Mouse (Mus musculus): ENCODE data around the gene Ncoa3. TPM values are rescaled to one million over a fixed set of nuclear protein-coding genes. Genes with fewer than 3 reads are reported as not detected.

Ncoa3 gene
- polyA plus RNA-seq, 1 experiment: 25.2 TPM

DNA sequence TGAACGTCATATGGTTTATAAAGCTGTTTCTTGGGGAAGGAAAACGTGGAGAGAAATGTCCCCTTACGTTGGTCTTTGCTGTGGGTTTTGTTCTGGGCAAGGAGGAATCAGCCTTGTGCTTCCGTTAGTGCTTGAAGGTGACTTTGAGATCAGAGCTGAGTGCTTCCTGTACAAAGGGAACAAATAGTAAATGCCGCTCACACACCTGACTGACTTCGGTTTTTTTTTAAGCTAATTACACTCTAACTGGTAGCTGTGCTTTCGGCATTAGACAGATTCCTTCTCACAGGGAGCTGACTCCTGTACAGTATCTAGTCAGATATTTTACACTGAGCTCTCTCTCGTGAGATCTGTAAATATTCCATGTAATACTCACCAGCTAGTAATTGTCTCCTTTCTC lies 29.9 kb downstream of the Ncoa3 start:
- Histone ChIP-seq H3K4me3 (replicated peaks; ENCODE audit: control insufficient read depth, low read depth, low read length) (no peak overlapping the region), H3K4me1 (ENCODE audit: control insufficient read depth, insufficient read depth, low read length) (peaks cover 3% of the 10 kb centered on the region; the same call in 1 of the 2 replicates), H3K27ac (ENCODE audit: control insufficient read depth, insufficient read depth, low read depth, low read length, poor library complexity) (no peak overlapping the region)
- TF ChIP-seq CTCF (IDR thresholded peaks at IDR 0.05; ENCODE audit: control insufficient read depth, insufficient read depth, low read length): no peak
- WGBS: 19% methylated on average over 8 of the region's 8 CpGs

DNA sequence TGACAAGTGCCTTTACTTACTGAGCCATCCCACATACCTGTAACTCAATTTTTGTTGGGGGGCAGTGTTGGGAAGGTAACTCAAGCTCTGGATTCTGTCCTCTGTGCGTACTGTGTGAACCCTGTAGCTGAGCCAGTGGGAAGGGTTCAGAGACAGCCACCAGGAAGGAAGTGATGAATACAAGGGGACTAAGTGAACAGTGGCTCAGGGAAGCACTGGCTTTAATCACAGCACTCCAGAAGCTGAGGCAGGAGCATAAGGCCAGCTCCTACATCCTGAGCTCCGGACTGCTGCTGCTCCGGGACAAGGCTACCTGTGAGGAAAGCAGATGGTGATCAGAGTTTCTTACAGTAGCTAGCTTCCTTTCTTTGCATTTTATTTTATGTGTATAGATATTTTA lies 31.6 kb downstream of the Ncoa3 start:
- Histone ChIP-seq H3K4me1 (ENCODE audit: control insufficient read depth, insufficient read depth, low read length) (peaks cover 3% of the 10 kb centered on the region; the same call in 1 of the 2 replicates), H3K27ac (ENCODE audit: control insufficient read depth, insufficient read depth, low read depth, low read length, poor library complexity) (no peak overlapping the region), H3K4me3 (replicated peaks; ENCODE audit: control insufficient read depth, low read depth, low read length) (no peak overlapping the region)
- 68% methylated on average over 3 of the region's 3 CpGs for WGBS
- no peak for TF ChIP-seq POLR2A (IDR thresholded peaks at IDR 0.05; ENCODE audit: borderline replicate concordance, control insufficient read depth, low read depth, low read length)
- TF ChIP-seq CTCF (IDR thresholded peaks at IDR 0.05; ENCODE audit: control insufficient read depth, insufficient read depth, low read length): no peak

DNA sequence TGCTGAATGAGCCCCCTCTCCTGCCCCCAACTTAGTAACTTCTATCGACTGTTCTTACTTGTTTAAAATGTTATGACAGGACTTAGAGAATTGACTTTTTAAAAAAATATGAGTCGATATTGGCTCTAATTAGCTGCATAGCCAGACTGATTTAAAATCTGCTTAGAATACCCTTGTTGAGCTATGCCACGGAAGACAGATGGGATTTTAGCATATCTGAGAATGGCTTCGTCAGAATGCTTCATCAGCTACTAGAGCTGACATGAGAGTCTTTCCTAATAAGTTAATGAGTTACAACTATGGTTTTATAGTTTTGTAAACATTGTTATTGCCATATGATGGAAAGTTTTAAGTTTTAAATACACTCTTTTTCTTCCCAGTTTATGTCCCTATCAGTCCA lies 32.2 kb downstream of the Ncoa3 start:
- TF ChIP-seq CTCF (IDR thresholded peaks at IDR 0.05; ENCODE audit: control insufficient read depth, insufficient read depth, low read length) (no peak), POLR2A (IDR thresholded peaks at IDR 0.05; ENCODE audit: borderline replicate concordance, control insufficient read depth, low read depth, low read length) (no peak)
- Histone ChIP-seq H3K27ac (ENCODE audit: control insufficient read depth, insufficient read depth, low read depth, low read length, poor library complexity) (no peak overlapping the region), H3K4me1 (ENCODE audit: control insufficient read depth, insufficient read depth, low read length) (peaks cover 3% of the 10 kb centered on the region; the same call in 1 of the 2 replicates), H3K4me3 (replicated peaks; ENCODE audit: control insufficient read depth, low read depth, low read length) (no peak overlapping the region)
- WGBS: 82% methylated on average over 4 of the region's 4 CpGs

DNA sequence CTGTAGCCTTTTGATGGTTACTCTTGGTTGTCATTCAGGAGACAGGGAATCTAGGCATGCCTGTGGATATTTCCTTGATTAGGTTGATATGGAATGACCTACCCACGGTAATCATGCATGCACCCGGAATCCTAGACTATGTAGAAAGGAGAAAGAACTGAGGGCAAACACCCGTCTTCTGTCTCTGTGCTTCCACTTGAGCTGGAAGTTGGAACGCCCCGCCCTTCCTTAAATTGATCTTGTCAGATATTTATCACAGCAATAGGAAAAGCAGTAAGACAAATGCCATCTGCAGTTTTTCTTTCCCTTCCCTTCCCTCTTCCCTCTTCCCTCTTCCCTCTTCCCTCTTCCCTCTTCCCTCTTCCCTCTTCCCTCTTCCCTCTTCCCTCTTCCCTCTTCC lies 33.5 kb downstream of the Ncoa3 start:
- Histone ChIP-seq H3K4me1 (ENCODE audit: control insufficient read depth, insufficient read depth, low read length) (peaks cover 3% of the 10 kb centered on the region; the same call in 1 of the 2 replicates), H3K4me3 (replicated peaks; ENCODE audit: control insufficient read depth, low read depth, low read length) (no peak overlapping the region), H3K27ac (ENCODE audit: control insufficient read depth, insufficient read depth, low read depth, low read length, poor library complexity) (no peak overlapping the region)
- WGBS: 78% methylated on average over 5 of the region's 5 CpGs
- no peak for TF ChIP-seq CTCF (IDR thresholded peaks at IDR 0.05; ENCODE audit: control insufficient read depth, insufficient read depth, low read length)
- no peak for TF ChIP-seq POLR2A (IDR thresholded peaks at IDR 0.05; ENCODE audit: borderline replicate concordance, control insufficient read depth, low read depth, low read length)

DNA sequence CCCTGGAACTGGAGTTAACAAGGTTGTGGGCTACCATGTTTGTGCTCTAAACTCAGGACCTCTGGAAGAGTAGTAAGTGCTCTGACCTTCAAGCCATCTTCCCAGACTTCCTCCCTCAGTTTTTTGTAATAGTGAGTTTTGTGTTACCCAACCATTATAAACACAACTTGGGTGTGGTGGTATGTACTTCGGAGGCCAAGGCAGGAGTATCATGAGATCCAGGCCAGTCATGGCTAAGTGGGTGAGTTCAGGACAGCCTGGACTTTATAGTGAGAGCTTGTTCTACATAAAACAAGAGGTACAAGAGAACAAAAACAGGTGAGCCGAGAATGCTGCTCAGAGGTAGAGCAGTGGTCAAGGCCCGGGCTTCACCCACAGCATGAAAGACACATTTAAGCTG lies 35.4 kb downstream of the Ncoa3 start:
- Histone ChIP-seq H3K4me1 (ENCODE audit: control insufficient read depth, insufficient read depth, low read length) (peaks cover 3% of the 10 kb centered on the region), H3K4me3 (replicated peaks; ENCODE audit: control insufficient read depth, low read depth, low read length) (no peak overlapping the region), H3K27ac (ENCODE audit: control insufficient read depth, insufficient read depth, low read depth, low read length, poor library complexity) (no peak overlapping the region)
- no peak for TF ChIP-seq POLR2A (IDR thresholded peaks at IDR 0.05; ENCODE audit: borderline replicate concordance, control insufficient read depth, low read depth, low read length)
- TF ChIP-seq CTCF (IDR thresholded peaks at IDR 0.05; ENCODE audit: control insufficient read depth, insufficient read depth, low read length): no peak
- WGBS: 62% methylated on average over 3 of the region's 3 CpGs

DNA sequence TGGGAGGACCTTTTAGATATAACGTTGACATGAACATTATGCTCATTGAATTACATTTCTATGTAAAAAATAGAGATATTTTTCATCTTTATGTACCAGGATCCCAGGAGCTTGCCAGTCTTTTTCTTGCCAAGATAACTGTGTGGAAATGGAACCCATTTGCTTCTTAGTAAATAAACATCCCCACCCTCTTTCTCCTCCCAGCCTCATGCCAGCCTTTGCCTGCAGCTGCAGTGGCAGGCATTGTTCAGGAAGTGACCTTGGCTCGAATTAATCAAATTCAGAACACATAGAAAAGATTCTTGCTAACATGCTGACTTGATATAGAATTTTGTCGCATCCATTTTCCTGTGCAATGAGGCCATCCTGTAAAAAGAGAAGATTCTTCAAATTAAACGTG lies 36.8 kb downstream of the Ncoa3 start:
- no peak overlapping the region for H3K27ac ChIP-seq (ENCODE audit: control insufficient read depth, insufficient read depth, low read depth, low read length, poor library complexity)
- peaks cover 2% of the 10 kb centered on the region for H3K4me1 ChIP-seq (ENCODE audit: control insufficient read depth, insufficient read depth, low read length)
- no peak overlapping the region for H3K4me3 ChIP-seq (replicated peaks; ENCODE audit: control insufficient read depth, low read depth, low read length)
- 38% methylated on average over 4 of the region's 4 CpGs for WGBS
- TF ChIP-seq CTCF (IDR thresholded peaks at IDR 0.05; ENCODE audit: control insufficient read depth, insufficient read depth, low read length) (no peak), POLR2A (IDR thresholded peaks at IDR 0.05; ENCODE audit: borderline replicate concordance, control insufficient read depth, low read depth, low read length) (no peak)

DNA sequence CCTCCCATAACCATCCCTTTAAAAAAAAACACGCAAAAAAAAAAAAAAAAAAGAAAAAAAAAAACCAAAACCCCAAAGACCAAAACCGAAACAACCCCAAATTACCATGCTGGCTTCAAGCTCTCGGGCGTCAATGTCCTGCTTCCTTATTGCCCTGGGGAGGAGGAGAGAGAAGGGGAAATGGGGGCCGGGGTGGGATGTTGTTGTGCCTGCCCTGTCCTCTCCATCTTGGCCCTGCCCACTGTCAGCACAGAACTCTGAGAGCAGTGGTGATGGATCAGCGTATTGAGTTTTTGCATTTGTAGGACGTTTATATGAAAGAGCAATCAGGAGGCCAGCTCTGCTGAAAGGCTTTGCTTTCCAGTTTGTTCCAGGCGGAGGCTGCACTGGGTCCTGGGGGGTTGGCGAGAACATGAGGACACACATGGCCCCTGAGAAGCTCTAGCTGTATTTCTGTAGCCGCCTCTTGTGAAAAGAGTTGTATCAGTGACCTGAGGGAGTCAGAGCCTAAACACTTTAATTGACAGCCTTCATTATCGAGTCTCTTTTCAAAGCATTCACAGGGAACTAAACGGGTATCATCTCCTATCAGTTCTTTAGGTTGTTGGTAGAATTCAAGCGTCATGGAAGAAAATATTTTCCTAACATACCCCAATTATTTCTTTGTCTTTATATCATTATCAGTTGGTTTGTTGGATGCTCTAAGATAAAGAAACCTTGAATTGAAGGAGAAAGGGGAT lies 38.0 kb downstream of the Ncoa3 start:
- no peak for TF ChIP-seq CTCF (IDR thresholded peaks at IDR 0.05; ENCODE audit: control insufficient read depth, insufficient read depth, low read length)
- TF ChIP-seq POLR2A (IDR thresholded peaks at IDR 0.05; ENCODE audit: borderline replicate concordance, control insufficient read depth, low read depth, low read length): no peak
- WGBS: 1% methylated on average over 13 of the region's 13 CpGs
- Histone ChIP-seq H3K27ac (ENCODE audit: control insufficient read depth, insufficient read depth, low read depth, low read length, poor library complexity) (peak overlapping the region; percentile 61; the same call in 1 of the 2 replicates), H3K4me1 (ENCODE audit: control insufficient read depth, insufficient read depth, low read length) (peaks cover 2% of the 10 kb centered on the region), H3K4me3 (replicated peaks; ENCODE audit: control insufficient read depth, low read depth, low read length) (peak overlapping the region; percentile 43)

DNA sequence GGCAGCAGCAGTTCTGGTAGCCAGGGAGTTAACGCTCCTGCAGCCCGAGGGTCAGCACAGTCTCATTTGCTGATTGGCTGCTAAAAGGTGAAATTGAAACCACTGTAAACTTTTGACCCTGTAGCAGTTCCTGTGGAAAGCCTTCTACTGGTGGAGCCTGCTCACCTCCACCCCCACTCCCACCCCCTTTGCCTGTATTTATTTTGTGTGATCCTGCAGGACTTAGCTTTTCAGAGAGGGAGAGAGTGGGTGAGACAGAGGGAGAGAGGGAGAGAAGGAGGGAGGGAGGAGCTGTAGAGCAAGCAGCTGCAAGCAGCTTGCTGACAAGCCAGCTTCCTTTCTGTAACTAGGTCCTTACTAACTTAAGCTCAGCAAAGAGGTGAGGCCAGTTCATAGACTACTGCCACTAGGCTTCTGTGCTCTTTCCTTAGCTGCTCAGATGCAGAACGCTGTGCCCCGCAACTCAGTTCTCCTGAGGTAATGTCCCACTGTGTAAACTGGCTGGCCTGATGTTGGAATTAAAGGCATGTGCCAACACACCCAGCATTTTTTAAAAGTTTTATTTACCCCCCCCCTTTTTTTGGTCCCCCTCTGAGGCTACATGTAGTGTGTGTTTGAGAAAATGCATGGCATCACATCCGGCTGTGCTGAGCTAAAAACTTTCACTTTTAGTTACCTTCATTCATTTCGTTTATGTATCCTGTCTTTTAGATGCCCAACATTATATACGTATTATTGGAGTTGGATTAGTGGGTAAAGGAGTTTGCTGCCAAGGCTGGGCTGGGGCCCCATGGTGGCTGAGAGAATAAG lies 38.9 kb downstream of the Ncoa3 start:
- WGBS: 9% methylated on average over 7 of the region's 7 CpGs
- Histone ChIP-seq H3K27ac (ENCODE audit: control insufficient read depth, insufficient read depth, low read depth, low read length, poor library complexity) (peak overlapping the region; percentile 58), H3K4me1 (ENCODE audit: control insufficient read depth, insufficient read depth, low read length) (peaks cover 2% of the 10 kb centered on the region), H3K4me3 (replicated peaks; ENCODE audit: control insufficient read depth, low read depth, low read length) (peak overlapping the region; percentile 55)
- TF ChIP-seq CTCF (IDR thresholded peaks at IDR 0.05; ENCODE audit: control insufficient read depth, insufficient read depth, low read length) (no peak), POLR2A (IDR thresholded peaks at IDR 0.05; ENCODE audit: borderline replicate concordance, control insufficient read depth, low read depth, low read length) (no peak)
